Mouse (Mus musculus): ENCODE data around the gene Tbl2.

Gene Tbl2

DNA sequence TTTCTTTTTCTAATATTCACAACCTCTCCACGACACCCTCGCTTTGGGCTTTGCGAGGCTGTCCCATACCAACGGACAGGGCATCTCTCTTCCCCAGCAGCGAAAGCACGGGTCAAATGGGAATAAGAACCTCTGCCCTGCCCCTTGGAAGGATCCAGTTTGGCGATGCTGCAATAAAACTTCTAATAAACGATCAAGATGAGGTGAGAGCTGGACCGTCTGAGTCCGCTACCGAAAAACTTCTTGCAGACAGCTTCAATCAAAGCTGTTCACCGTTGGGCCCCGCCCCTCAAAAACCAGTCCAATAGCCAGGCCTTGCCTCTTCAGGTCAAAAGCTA lies 773 bp upstream of the Tbl2 start:
- DNase-seq (ENCODE audit: low read depth): no peak

DNA sequence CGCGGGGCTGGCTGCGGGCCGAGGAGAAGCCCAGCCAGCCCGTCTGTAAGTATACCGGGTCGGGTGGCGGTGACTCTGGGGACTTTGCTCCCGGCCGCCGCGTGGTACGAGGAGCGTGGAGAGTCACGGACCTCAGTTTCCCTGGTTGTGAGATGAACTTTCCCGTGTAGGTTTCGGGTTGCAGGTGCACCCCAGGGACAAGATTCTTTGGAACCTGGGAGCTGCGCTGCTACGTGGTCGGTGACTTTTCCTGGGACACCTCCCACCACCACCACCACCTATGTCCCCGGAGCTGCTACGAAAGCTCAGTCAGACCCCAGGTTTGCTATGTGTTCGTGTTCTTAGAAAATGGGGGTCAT lies 342 bp downstream of the Tbl2 start:
- DNase-seq (ENCODE audit: low read depth): no peak

DNA sequence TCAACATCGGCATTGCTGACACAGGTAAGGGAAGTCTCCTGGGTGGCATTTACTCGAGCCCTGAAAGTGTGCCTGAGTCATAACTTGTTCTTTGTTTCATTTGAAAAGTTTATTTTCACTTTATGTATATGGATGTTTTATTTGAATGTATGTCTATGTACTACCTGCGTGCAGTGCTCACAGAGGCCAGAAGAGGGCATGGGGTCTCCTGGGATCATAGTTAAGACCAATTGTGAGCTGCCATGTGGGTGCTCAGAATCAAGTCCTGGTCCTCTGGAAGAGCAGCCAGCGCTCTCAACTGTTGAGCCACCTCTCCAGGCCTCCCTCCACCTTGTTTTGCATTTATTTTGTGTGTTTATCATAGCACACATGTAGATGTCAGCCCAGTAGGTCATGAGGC lies 7.0 kb downstream of the Tbl2 start:
- DNase-seq (ENCODE audit: low read depth): no peak

DNA sequence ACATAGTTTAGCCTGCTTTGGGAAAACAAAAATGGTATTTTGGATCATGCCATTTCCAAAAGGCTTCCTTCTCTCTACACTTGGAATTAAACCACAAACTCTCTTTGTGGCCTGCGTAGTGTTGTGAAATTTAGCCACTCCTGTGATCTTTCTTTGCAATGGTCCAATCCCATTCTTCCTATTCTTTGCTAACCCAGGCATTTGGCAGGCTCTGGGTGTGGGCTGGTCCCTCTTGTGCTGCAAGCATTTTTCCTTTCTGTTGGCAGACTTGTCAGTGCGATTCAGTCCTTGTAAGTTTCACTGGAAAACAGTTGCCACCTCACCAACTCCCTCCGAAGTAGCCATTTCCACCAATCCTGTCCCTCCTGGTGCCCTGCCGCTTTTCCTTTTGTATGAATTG lies 11.8 kb downstream of the Tbl2 start:
- DNase-seq (ENCODE audit: low read depth): no peak

DNA sequence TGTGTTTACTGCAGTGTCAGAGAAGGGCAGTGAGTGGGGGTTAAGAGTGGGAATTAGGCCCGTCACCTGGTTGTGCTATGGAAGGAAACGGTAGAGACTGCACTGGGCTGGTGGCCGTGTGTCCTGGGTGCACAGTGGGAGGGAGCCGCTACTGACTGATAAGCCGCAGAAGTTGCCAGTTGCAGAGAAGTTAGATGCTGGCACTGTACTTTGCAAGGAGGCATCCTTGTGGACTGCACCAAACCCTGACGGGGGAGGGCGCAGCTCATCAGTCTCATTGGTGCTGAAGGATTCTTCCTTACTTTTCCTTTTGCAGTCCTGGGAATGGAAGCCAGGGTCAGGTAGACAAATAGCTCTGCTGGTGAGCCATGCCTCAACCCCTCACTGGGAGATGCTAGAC lies 12.2 kb downstream of the Tbl2 start:
- no peak for DNase-seq (ENCODE audit: low read depth)

DNA sequence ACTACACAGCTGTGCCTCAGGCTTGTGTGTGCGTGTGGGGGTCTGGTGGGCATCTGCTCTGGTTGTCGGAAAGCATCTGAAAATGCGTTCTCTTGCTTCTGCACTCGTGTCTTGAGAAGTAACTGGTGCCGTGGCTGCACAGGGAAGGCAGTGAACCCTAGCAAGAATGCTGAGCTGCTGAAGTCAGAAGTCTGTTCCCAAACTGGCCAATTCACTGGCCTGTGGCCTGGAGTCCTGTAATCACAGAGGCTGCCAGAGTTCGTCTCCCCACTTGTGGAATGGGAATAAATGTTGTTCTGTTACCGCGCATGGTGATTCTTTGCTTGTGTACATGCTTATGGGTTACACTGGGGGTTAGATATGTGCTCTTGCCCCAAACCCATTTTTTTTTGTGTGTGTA lies 12.9 kb downstream of the Tbl2 start:
- no peak for DNase-seq (ENCODE audit: low read depth)

DNA sequence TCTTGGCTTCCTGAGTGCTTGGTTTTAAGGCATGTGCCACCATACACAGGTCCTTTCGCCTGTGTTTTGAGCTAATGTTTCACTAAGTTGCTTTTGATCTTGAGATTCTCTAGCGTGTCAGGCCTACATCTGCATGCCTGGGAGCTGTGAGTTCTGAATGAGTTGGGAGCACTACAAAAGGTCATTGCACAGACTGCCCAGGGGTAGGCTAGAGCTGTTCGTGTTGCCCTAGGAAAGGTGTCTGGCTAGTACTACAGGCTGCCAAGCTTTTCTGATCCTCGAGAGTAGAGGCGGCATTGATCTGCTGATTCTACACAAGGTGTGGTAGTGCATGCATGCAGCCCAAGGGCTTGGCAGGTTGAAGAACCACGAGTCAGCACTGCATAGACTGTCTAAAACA lies 13.4 kb downstream of the Tbl2 start:
- DNase-seq (ENCODE audit: low read depth): no peak

DNA sequence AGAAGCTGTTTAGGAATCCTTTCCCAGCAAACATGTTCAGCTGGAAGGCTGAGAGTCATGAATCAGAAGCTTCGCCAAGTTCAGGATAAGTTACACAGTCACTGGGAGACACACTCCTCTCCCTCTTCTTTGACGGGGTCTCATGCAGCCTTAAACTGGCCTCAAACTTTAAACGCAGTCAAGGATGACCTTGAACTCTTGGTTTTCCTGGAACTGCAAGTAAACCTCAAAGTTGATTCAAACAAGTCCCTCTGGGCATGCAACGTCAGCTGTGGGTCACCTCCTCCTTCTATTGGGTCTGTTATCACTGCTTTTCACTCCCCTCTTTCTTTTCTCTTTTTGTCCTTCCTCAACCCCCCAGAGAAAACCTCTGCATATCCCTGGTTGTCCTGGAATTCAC lies 17.5 kb downstream of the Tbl2 start:
- DNase-seq (ENCODE audit: low read depth): no peak

DNA sequence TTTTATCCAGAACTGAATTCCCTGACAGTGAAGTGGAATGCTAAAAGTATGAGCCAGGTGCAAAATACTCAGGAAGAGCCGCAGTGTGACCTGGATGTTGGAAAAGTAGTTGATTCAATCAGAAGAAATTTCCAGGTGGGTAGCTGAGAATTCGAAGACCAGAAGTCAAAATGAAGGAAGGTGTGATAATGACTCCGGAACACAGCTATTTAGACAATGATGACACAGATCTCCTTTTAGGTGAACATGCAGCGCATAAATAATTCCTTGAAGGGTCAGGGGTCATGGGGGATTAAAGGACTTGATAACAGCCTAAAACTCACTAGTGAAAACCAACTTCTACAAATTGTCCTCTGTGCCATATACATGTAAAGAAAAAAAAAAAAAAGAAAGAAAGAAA lies 18.0 kb downstream of the Tbl2 start:
- no peak for DNase-seq (ENCODE audit: low read depth)

DNA sequence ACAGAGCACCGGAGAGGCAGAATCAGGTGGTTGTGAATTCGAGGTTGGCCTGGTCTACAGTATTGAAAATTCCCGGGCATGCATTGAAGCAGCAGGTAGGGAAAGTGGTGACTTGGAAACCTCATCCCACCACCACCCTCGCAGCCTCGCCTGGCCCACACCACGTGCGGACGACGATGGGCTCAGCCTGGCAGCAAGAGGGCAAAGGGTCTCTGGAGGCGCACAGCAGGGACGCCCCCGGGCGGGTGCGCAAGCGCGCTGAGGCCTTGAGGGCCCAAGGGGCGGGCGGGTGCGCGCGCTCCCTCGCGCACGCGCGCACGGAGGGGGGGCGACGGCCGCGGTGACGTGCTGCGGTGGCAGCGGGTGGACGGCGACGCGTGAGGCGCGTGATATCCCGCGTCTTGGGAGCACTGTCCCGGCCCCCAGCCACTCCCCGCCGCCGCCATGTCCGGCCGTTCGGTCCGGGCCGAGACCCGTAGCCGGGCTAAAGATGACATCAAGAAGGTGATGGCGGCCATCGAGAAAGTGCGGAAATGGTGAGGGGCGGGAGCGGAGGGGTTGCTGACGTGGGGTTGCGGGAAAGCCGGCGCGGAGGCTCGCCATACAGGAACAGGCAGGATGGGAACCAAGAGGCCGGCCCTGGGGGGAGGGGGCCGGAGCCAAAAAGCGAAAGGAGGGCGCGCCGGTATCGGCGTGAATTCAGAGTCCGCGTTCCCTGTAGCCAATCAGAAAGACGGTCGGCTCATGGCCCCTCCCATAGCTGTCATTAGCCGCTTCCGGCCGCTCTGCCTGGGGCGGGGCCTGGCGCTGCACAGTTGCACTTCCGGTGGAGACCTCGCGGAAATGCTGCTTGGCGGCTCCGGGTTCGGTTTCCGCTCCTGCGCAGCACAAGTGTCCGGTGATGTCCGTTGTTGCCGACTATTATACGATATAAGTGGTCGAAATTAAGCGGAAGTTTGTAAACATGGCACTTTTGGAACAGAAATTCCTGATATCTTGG lies 18.9 kb downstream of the Tbl2 start, which contains the start of gene Bcl7b:
Gene Bcl7b, plus strand, starts transcription at position 221 of the 1,000 bp plus-strand sequence.
- DNase-seq (ENCODE audit: low read depth): peak; percentile 94

DNA sequence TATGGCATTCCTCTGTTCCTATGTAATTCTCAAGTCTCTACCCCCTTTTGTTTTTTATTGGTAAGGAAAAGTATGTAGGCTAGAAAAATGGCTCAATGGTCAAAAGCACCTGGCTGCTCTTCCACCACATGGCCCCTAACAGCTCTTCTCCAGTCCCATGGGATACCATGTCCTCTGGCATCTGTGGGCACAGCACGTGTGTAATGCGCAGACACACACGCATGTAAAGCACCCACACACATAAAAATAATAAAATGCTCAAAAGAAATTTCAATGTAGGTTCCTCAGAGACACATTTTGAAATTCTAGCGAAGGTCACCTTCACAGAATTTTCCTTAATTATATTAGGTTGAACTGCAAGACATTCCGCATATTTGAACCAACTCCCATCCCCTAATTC lies 20.0 kb downstream of the Tbl2 start:
- DNase-seq (ENCODE audit: low read depth): no peak

DNA sequence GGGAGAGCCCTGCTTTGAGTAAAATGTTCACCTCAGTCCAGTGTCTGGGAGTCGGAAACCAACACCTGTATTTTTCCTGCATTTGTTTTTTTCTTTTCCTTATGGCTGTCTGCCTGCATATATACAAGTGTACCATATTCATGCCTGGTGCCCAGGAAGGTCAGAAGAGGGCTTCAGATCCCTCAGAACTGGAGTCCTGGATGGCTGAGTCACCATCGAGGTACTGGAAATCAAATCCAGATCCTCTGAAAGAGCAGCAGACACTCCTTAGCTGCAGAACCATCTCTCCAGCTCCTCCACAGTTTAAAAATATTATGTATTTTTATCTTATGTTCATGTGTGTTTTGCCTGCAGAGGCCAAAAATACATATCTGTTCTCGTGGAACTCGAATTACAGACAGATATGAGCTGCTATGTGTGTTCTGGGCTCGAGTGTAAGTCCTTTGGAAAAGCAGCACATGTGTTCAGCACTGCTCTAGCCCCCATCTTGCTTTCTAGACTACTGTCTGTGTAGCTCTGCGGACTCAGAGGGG lies 22.3 kb downstream of the Tbl2 start:
- no peak for DNase-seq (ENCODE audit: low read depth)

DNA sequence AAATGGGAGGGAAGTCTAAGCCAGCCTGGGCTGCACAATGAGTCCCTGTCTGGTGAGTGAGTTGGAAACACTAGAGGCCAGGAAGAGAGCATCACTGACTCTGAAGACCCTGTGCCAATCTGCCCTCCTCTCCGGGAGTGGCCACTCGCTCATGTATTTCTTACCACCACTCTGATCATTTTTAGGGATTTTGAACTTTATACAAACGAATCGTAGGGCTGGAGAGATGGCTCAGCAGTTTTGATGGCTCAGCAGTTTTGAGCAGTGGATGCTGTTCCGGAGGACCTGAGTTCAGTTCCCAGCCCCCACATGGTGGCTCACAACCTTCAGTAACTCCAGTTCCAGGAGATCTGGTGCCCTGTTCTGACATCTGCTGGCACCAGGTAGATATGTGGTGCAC lies 23.5 kb downstream of the Tbl2 start:
- no peak for DNase-seq (ENCODE audit: low read depth)

DNA sequence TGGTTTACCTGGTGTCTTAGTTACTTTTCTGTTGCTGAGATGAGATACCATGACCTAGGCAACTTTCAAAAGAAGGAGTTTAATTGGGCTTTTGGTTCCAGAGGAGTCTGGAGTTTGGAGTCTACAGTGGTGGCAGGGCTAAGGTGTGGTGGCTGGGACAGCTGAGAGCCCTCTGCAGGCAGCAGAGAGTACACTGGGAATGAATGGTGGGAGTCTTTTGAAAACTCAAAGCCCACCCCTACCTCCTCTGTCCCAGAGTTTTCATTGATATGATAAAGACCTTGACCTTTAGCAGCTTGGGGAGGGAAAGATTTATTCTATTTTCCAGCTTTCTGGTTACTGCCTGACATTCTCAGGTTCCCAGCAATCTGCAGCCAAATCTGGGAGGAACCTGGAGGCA lies 25.6 kb downstream of the Tbl2 start:
- DNase-seq (ENCODE audit: low read depth): no peak

DNA sequence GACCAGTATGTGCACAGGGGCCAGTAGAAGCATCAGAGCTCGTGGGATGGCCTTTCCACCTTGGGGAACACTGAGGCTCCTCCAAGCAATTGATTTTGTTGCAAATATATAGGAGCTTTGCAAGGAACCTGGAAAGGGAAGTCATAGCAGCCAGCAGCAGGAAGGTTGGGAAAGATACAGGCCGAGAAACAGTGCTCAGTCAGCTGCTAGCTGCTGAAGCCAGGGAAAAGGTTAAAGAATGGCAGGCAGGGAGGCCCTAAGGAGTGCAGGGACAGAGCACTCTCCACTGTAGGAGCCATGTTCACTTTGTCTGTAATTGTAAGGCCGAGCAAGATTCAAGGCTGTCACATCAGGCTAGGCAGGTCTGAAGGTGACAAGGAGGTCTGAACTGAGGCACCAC lies 29.1 kb downstream of the Tbl2 start:
- DNase-seq (ENCODE audit: low read depth): no peak

DNA sequence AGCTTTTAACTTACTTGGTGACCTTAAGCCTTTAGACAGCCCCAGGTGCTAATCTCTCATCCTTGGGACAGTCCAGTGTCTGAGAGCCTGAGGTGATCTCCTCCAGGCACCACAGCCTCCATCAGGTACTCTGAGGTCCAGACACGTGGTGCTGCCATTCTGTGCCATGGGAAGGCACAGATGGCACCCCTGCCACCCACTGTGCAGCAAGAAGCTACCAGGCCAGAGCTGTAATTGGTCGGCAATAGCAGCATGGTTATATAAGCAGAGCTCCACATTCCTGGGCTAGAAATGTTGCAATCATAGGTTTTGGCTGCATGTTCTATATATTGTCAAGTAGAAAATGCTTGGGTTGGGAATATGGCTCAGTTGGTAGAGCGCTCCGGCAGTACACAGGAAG lies 29.5 kb downstream of the Tbl2 start:
- no peak for DNase-seq (ENCODE audit: low read depth)

DNA sequence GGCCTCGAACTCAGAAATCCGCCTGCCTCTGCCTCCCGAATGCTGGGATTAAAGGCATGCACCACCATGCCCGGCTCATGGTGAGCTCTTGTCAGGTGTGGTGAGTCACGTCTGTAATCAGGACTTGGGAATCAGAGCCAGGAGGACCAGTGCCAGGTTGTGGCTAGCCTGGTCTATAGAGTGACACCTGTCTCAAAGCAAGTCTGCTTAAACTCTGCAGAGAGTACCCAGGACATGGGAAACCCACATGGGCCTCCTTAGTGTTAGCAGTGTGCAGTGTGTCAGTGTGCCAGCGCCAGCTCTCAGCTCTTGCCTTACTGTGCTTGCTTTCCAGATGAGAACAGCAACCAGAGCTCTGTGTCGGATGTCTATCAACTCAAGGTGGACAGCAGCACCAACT lies 30.2 kb downstream of the Tbl2 start:
- no peak for DNase-seq (ENCODE audit: low read depth)

DNA sequence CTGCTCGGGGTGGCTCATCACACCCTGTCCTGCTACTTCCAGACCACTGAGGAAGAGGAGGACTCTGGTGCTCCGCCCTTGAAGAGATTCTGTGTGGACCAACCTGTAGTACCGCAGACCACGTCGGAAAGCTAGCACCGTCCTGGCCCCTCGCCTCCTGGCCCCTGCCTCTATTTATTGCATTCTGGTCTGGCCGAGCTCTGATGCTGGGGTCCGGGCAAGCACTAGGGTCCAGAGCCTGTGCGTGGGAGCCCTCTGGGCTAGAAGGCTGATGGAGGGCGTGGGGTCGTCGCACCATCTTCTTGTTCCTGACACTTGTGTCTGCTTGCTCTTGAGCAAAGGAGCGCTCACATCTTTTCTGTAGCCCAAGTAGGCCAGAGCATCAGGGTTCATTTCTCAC lies 31.3 kb downstream of the Tbl2 start:
- no peak for DNase-seq (ENCODE audit: low read depth)

DNA sequence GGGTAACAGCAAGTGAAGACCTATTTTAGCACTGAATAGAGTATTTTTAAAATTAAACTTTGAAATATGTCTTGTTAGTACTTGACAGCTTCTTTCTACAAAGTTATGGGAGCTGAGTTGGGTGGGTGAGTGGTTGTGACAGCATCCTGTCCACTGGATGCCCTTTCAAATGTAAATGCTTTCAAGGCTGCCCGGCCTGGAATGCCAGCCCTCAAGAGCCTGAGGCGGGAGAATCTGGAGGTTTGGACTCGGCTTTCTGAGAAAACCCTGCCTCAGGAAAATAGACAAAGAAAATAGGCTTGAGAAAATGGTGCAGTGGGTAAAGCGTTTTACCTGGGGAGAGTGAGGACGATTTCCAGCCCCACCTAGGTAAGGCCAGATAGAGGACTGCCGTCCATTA lies 32.3 kb downstream of the Tbl2 start:
- DNase-seq (ENCODE audit: low read depth): no peak

DNA sequence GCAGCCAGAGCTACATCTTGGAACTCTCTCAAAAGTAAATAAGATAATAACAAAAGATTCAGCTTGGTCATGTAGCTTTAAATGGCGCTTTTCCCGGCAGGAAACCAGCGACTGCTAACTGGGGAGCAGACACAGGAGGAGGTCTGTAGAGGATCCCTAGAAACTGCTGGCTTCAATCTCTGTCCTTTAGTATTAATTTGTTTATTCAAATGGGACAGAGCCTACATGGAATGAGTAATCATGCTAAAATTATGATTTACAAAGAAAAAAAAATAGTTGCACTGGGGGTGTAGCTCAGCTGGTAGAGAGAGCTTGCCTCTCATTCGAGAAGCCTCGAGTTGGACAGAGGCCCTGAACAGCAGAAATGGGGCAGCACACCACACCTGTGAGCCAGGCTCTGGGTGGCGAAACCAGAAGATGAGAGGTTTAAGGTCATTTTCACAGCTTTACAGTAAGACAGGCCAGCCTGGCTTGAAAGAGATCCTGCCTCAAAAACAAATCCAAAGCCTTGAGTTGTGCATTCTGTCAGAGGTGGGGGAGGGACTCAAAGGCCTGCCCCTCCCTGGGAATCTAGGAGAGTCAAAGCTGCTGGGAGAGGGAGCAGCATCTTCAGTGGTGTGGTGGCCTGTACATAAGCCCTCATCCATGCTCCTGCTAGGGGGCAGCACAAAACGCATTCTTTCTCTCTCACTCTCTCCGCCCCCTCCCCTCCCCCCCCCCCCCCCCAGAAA lies 33.8 kb downstream of the Tbl2 start:
- no peak for DNase-seq (ENCODE audit: low read depth)

DNA sequence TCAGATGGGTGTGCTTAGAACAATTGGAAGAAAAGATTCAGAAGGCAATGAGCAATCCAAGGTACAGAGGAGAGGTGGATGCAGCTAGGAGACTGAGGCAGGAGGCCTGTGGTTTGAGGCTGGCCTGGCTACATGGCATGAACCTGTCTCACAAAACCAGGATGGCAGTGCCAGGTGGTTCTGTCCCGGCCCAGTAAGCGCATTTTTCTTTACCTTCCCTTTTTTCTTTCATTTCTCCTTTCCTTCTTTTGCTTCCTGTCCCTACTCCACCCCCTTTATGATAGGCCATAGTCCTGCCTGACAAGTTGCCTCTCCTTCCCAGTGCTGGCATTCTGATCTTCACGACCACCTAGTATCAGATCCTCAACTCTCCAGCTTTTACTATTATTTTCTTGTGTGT lies 35.6 kb downstream of the Tbl2 start:
- no peak for DNase-seq (ENCODE audit: low read depth)

DNA sequence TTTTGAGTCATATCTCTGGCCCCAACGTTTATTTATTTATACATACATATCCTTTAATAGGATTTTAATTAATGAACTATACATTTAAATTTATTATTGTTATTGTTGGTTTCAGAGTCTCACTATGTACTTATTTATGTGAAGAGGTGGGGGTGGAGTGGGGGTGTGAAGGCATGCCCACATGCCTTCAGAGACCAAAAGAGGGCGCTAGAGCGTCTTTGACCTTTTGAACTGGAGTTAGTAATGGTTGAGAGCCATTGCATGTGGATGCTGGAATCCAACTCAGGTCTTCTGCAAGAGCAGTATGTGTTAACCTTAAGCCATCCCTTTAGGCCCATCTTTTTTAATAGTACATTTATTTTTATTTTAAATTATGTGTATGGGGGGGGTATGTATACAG lies 36.1 kb downstream of the Tbl2 start:
- DNase-seq (ENCODE audit: low read depth): peak; percentile 63

DNA sequence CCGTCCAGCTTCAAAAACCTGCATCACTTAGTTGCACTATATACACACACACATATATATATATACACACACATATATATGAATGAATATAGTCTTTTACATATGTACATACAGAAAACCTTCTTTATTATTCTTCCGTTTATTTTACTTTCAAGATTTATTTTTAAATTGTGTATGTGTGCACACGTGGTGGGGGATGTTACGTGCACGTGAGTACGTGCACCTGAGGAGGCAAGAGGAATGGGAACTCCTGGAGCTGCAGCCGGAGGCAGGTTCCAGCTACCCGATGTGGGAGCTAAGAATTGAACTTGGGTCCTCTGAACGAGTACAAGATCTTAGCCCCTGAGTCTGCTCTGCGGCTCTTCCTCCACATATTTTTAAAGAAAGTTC lies 36.8 kb downstream of the Tbl2 start:
- DNase-seq (ENCODE audit: low read depth): no peak

Data from c-Kit-positive CD71-positive TER-119-negative erythroid progenitor cells, embryonic 14.5 days (primary cell).